Mouse (Mus musculus) heart, embryonic 12.5 days (tissue): Measurements from ENCODE around the gene Ccng2. TPM values are rescaled to one million over a fixed set of nuclear protein-coding genes. Genes with fewer than 3 reads are reported as not detected.

Experiments
- ATAC-seq: fragments of 200-750 bp; cut with Nextera tagmentation; 2 replicates; pipeline ENCODE4 v1.8.0; 2017; ENCODE audit warnings: moderate TSS enrichment, moderate library complexity; ENCODE audit not compliant: insufficient number of reproducible peaks, low FRiP score
- H3K27ac ChIP-seq: fragments of 300-500 bp; sonication (generic); 2 replicates; pipeline ENCODE4 v1.5.1; 2016; ENCODE audit warnings: mild to moderate bottlenecking, moderate library complexity; ENCODE audit not compliant: poor library complexity, severe bottlenecking
- H3K27me3 ChIP-seq: fragments of 300-500 bp; sonication (generic); replicated peaks from 2 replicates; pipeline ENCODE4 v1.6.1; 2016; ENCODE audit warnings: mild to moderate bottlenecking, moderate library complexity
- H3K36me3 ChIP-seq: fragments of 300-500 bp; sonication (generic); 2 replicates; pipeline ENCODE4 v1.6.1; 2016; ENCODE audit warnings: mild to moderate bottlenecking, moderate library complexity
- H3K4me1 ChIP-seq: fragments of 300-500 bp; sonication (generic); replicated peaks from 2 replicates; pipeline ENCODE4 v1.6.1; 2016; ENCODE audit warnings: mild to moderate bottlenecking
- H3K4me2 ChIP-seq: fragments of 300-500 bp; sonication (generic); 2 replicates; pipeline ENCODE4 v1.6.1; 2016; ENCODE audit warnings: mild to moderate bottlenecking, moderate library complexity
- H3K4me3 ChIP-seq: fragments of 300-500 bp; sonication (generic); 2 replicates; pipeline ENCODE4 v1.5.1; 2016; ENCODE audit warnings: mild to moderate bottlenecking
- H3K9ac ChIP-seq: fragments of 300-500 bp; sonication (generic); 2 replicates; pipeline ENCODE4 v1.6.1; 2016; ENCODE audit warnings: mild to moderate bottlenecking, moderate library complexity
- H3K9me3 ChIP-seq: fragments of 300-500 bp; sonication (generic); replicated peaks from 2 replicates; pipeline ENCODE4 v1.6.1; 2016; ENCODE audit warnings: mild to moderate bottlenecking, moderate library complexity
- WGBS: fragments of 180-500 bp; shearing (Covaris S2); methylation state at CpG from one replicate; pipeline ENCODE4 v1.1.7; 2016; 5-methylcytosine and 5-hydroxymethylcytosine counted together
- polyA plus RNA-seq: library from polyadenylated mRNA; unstranded; fragments of >200 nt; fragmentation: Nextera tagmentation; extraction: Ambion mirVana; gene quantifications from 2 replicates; pipeline ENCODE4 v1.2.1, GENCODE M21; 2016

The Ccng2 gene
- polyA plus RNA-seq, 1 experiment from 2014 or later = 48.0 TPM

- Histone ChIP-seq H3K4me1 (peaks cover 21% of the 10 kb centered on the region), H3K4me3 (no peak overlapping the region), H3K9ac (no peak overlapping the region), H3K27ac (no peak overlapping the region), H3K36me3 (no peaks in the 10 kb centered on the region; the same call in 1 of the 2 replicates), H3K4me2 (no peak overlapping the region), H3K9me3 (peaks cover 7% of the 10 kb centered on the region), H3K27me3 (no peaks in the 10 kb centered on the region)
- 10% methylated on average over 2 of the region's 2 CpGs for WGBS
- no peak for ATAC-seq
These were observed 23.2 kb downstream of the Ccng2 start for GRCm38 (mm10) chr5:93290282-93290681.

GRCm38 (mm10) chr5:93296341-93296746, 29.3 kb downstream of the Ccng2 start:
- Histone ChIP-seq H3K36me3 (no peaks in the 10 kb centered on the region; the same call in 1 of the 2 replicates), H3K27me3 (no peaks in the 10 kb centered on the region), H3K27ac (no peak overlapping the region), H3K4me2 (no peak overlapping the region), H3K4me3 (no peak overlapping the region), H3K4me1 (no peaks in the 10 kb centered on the region), H3K9ac (no peak overlapping the region), H3K9me3 (peaks cover 7% of the 10 kb centered on the region)
- ATAC-seq = no peak
- 63% methylated on average over 5 of the region's 5 CpGs for WGBS

GRCm38 (mm10) chr5:93296754-93297153, 29.7 kb downstream of the Ccng2 start:
- H3K27me3 ChIP-seq = no peaks in the 10 kb centered on the region
- WGBS = 76% methylated on average over 4 of the region's 4 CpGs
- H3K4me2 ChIP-seq = no peak overlapping the region
- no peak overlapping the region for H3K4me3 ChIP-seq
- H3K27ac ChIP-seq = no peak overlapping the region
- no peaks in the 10 kb centered on the region for H3K4me1 ChIP-seq
- peaks cover 10% of the 10 kb centered on the region for H3K9me3 ChIP-seq
- no peak for ATAC-seq
- no peaks in the 10 kb centered on the region; the same call in 1 of the 2 replicates for H3K36me3 ChIP-seq
- no peak overlapping the region for H3K9ac ChIP-seq

- no peak for ATAC-seq
- H3K27ac ChIP-seq = no peak overlapping the region
- WGBS = 72% methylated on average over 3 of the region's 3 CpGs
- H3K4me2 ChIP-seq = no peak overlapping the region
- H3K9ac ChIP-seq = no peak overlapping the region
- no peaks in the 10 kb centered on the region for H3K27me3 ChIP-seq
- H3K4me3 ChIP-seq = no peak overlapping the region
- H3K4me1 ChIP-seq = no peaks in the 10 kb centered on the region
- H3K36me3 ChIP-seq = no peaks in the 10 kb centered on the region; the same call in 1 of the 2 replicates
- peaks cover 9% of the 10 kb centered on the region for H3K9me3 ChIP-seq
These were observed 30.3 kb downstream of the Ccng2 start for GRCm38 (mm10) chr5:93297311-93297710.

- WGBS = 69% methylated on average over 2 of the region's 2 CpGs
- Histone ChIP-seq H3K9ac (no peak overlapping the region), H3K27ac (no peak overlapping the region), H3K9me3 (peaks cover 2% of the 10 kb centered on the region; the same call in 1 of the 2 replicates), H3K4me1 (no peaks in the 10 kb centered on the region), H3K27me3 (no peaks in the 10 kb centered on the region), H3K4me3 (no peak overlapping the region), H3K4me2 (no peak overlapping the region), H3K36me3 (no peaks in the 10 kb centered on the region)
- no peak for ATAC-seq
These were observed 38.2 kb downstream of the Ccng2 start for GRCm38 (mm10) chr5:93305126-93305830.

GRCm38 (mm10) chr5:93308909-93309308, 41.9 kb downstream of the Ccng2 start:
- WGBS = 77% methylated on average over 2 of the region's 2 CpGs
- Histone ChIP-seq H3K4me1 (no peaks in the 10 kb centered on the region), H3K4me3 (no peak overlapping the region), H3K27ac (no peak overlapping the region), H3K27me3 (no peaks in the 10 kb centered on the region), H3K9ac (no peak overlapping the region), H3K9me3 (no peaks in the 10 kb centered on the region), H3K36me3 (no peaks in the 10 kb centered on the region), H3K4me2 (no peak overlapping the region)
- ATAC-seq = no peak

GRCm38 (mm10) chr5:93323320-93324001, 56.4 kb downstream of the Ccng2 start:
- WGBS = 38% methylated on average over 1 of the region's 1 CpGs
- no peaks in the 10 kb centered on the region for H3K36me3 ChIP-seq
- H3K27me3 ChIP-seq = no peaks in the 10 kb centered on the region
- H3K27ac ChIP-seq = no peak overlapping the region
- no peaks in the 10 kb centered on the region for H3K4me1 ChIP-seq
- H3K9ac ChIP-seq = no peak overlapping the region
- no peaks in the 10 kb centered on the region for H3K9me3 ChIP-seq
- no peak overlapping the region for H3K4me2 ChIP-seq
- no peak overlapping the region for H3K4me3 ChIP-seq
- no peak for ATAC-seq

Other genes with a start within 250 kb of the Ccng2 start
- gene Sowahb, start 222.2 kb upstream of the Ccng2 start, polyA plus RNA-seq = 0.12 and 0.23 TPM in 2 replicates
- 115 and 123 TPM in 2 replicates for gene Sept11, start 173.8 kb upstream of the Ccng2 start, polyA plus RNA-seq
- 118 and 128 TPM in 2 replicates for gene Ccni, start 60.8 kb upstream of the Ccng2 start, polyA plus RNA-seq
- gene 2010109A12Rik, start 60.7 kb upstream of the Ccng2 start, polyA plus RNA-seq = 1.2 and 1.9 TPM in 2 replicates